Mouse (Mus musculus) midbrain, postnatal 0 days (tissue): ENCODE results near the gene Slu7. TPM values are rescaled to one million over a fixed set of nuclear protein-coding genes. Genes with fewer than 3 reads are reported as not detected.

ENCODE experiments used
- ATAC-seq: fragments of 200-750 bp; cut with Nextera tagmentation; 2 replicates; pipeline ENCODE4 v1.8.0; 2017; ENCODE audit warnings: moderate number of reproducible peaks, mild to moderate bottlenecking, moderate TSS enrichment, moderate library complexity; ENCODE audit not compliant: low FRiP score
- DNase-seq: peaks from one replicate; pipeline ENCODE4 v3.0.0-alpha.2; 2015; ENCODE audit warnings: low spot score
- H3K27ac ChIP-seq: fragments of 300-500 bp; sonication (generic); 2 replicates; pipeline ENCODE4 v1.5.1; 2014; ENCODE audit warnings: low read depth, mild to moderate bottlenecking, low read length, mixed read lengths
- H3K27me3 ChIP-seq: fragments of 300-500 bp; sonication (generic); 2 replicates; pipeline ENCODE4 v1.6.1; 2014; ENCODE audit warnings: low read length, control low read depth, mixed read lengths; ENCODE audit not compliant: insufficient read depth
- H3K36me3 ChIP-seq: fragments of 300-500 bp; sonication (generic); 2 replicates; pipeline ENCODE4 v1.6.1; 2014; ENCODE audit warnings: low read length, control low read depth, mixed read lengths; ENCODE audit not compliant: insufficient read depth
- H3K4me1 ChIP-seq: fragments of 300-500 bp; sonication (generic); 2 replicates; pipeline ENCODE4 v1.6.1; 2014; ENCODE audit warnings: mild to moderate bottlenecking, control low read depth, antibody characterized with exemption, low read length, mixed read lengths; ENCODE audit not compliant: insufficient read depth
- H3K4me2 ChIP-seq: fragments of 300-500 bp; sonication (generic); 2 replicates; pipeline ENCODE4 v1.6.1; 2014; ENCODE audit warnings: low read depth, mild to moderate bottlenecking, low read length, mixed read lengths; ENCODE audit not compliant: poor library complexity, severe bottlenecking
- H3K4me3 ChIP-seq: fragments of 300-500 bp; sonication (generic); 2 replicates; pipeline ENCODE4 v1.5.1; 2014; ENCODE audit warnings: low read depth, mild to moderate bottlenecking, low read length, moderate library complexity
- H3K9ac ChIP-seq: fragments of 300-500 bp; sonication (generic); replicated peaks from 2 replicates; pipeline ENCODE4 v1.6.1; 2014; ENCODE audit warnings: mild to moderate bottlenecking, low read length, moderate library complexity, mixed read lengths; ENCODE audit not compliant: poor library complexity, severe bottlenecking
- H3K9me3 ChIP-seq: fragments of 300-500 bp; sonication (generic); 2 replicates; pipeline ENCODE4 v1.6.1; 2016; ENCODE audit warnings: low read length, control low read depth
- CTCF ChIP-seq: IDR thresholded peaks from 2 replicates; pipeline ENCODE4 v1.5.1; 2016; ENCODE audit warnings: antibody characterized with exemption, mild to moderate bottlenecking
- WGBS: fragments of 180-500 bp; shearing (Covaris S2); extraction: QIAGEN DNeasy Blood & Tissue Kit; methylation state at CpG from one replicate; pipeline ENCODE4 v1.1.7; 2014; 5-methylcytosine and 5-hydroxymethylcytosine counted together
- polyA plus RNA-seq: library from polyadenylated mRNA; unstranded; fragments of >200 nt; fragmentation: Nextera tagmentation; extraction: Ambion mirVana; gene quantifications from 2 replicates; pipeline ENCODE4 v1.2.1, GENCODE M21; 2015
- total RNA-seq: library from RNA; depleted of rRNA; stranded (reverse); fragments of >200 nt; gene quantifications from 2 replicates; pipeline ENCODE4 v1.2.3, GENCODE M21; 2014; rRNA removed

Gene Slu7
- total and polyA plus RNA-seq, 2 experiments from 2014 or later, result 16.5 to 58.3 TPM

- Histone ChIP-seq H3K4me3 (no peak overlapping the region), H3K4me2 (no peak overlapping the region), H3K9ac (no peak overlapping the region), H3K27ac (no peak overlapping the region), H3K9me3 (no peaks in the 10 kb centered on the region), H3K4me1 (no peaks in the 10 kb centered on the region), H3K27me3 (no peaks in the 10 kb centered on the region), H3K36me3 (no peaks in the 10 kb centered on the region)
- ATAC-seq (no peak), DNase-seq (no peak)
- WGBS, result 87% methylated on average over 9 of the region's 9 CpGs
- TF ChIP-seq CTCF, result no peak
These were observed 52.3 kb downstream of the Slu7 start for GRCm38 (mm10) chr11:43485855-43486254.

DNA sequence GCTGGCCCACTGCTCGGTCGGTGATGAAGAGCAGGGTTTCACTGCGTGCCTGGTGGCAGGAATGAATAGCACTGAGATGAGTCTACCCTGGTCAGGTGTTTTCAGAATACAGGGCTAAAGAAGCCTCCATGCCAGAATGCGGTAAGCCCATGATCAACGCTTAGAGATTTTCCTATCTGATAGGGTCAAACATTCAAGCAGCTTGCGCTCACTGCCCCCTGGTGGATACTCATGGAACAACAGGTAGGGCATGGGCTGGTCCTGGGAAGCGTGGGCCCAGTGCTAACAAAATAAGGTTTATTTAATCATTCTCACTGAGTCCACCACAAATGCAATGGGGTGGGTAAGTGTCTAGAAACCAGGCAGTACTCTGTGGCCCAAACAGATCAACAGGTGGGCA is 59.1 kb downstream of the Slu7 start:
- no peaks in the 10 kb centered on the region for H3K27me3 ChIP-seq
- no peak overlapping the region for H3K9ac ChIP-seq
- no peaks in the 10 kb centered on the region for H3K36me3 ChIP-seq
- H3K4me3 ChIP-seq, result no peak overlapping the region
- no peak overlapping the region for H3K4me2 ChIP-seq
- WGBS, result 33% methylated on average over 7 of the region's 7 CpGs
- H3K4me1 ChIP-seq, result no peaks in the 10 kb centered on the region
- peak; percentile 94 for TF ChIP-seq CTCF
- no peak overlapping the region for H3K27ac ChIP-seq
- ATAC-seq, result no peak
- H3K9me3 ChIP-seq, result no peaks in the 10 kb centered on the region
- peak; percentile 67 for DNase-seq

DNA sequence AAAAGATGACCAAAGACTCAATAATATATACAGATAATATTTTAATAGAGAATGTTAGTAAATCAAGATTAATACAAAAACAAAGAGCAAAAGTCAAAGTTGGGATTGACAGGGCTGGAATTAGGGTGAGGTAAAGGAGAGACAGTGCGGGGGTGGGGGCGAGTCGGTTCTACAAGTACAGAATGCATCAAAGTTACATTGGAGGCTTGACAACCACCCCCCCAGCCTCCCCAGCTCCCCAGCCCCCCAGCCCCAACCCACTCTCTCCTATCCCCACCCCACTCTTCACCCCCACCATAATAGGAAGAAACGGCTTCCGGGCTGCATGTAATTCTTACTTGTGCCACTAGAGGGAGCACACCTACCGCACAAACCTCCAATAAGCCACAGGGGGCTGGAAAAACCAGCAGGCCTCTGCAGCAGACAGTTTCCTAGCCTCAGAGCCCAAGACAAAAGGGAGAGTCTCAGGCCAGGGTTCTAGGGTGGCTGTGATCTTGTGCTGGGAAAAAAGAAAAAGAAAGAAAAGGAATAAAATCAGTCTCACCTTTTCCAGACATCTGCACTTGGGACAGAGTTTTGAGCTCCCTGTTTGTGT is 60.4 kb downstream of the Slu7 start:
- Histone ChIP-seq H3K27ac (no peak overlapping the region), H3K36me3 (no peaks in the 10 kb centered on the region), H3K4me1 (no peaks in the 10 kb centered on the region), H3K9ac (no peak overlapping the region), H3K27me3 (no peaks in the 10 kb centered on the region), H3K4me3 (no peak overlapping the region), H3K4me2 (no peak overlapping the region), H3K9me3 (no peaks in the 10 kb centered on the region)
- DNase-seq, result peak; percentile 89
- WGBS, result 21% methylated on average over 6 of the region's 6 CpGs
- TF ChIP-seq CTCF, result peak; percentile 92
- ATAC-seq, result peak; percentile 69

GRCm38 (mm10) chr11:43495037-43495436 is 61.5 kb downstream of the Slu7 start:
- DNase-seq (peak; percentile 14), ATAC-seq (peak; percentile 24; the same call in 1 of the 2 replicates)
- Histone ChIP-seq H3K4me3 (no peak overlapping the region), H3K9ac (no peak overlapping the region), H3K27me3 (no peaks in the 10 kb centered on the region), H3K9me3 (no peaks in the 10 kb centered on the region), H3K27ac (no peak overlapping the region), H3K4me1 (no peaks in the 10 kb centered on the region), H3K4me2 (no peak overlapping the region), H3K36me3 (no peaks in the 10 kb centered on the region)
- WGBS, result 36% methylated on average over 8 of the region's 8 CpGs
- peak; percentile 63 for TF ChIP-seq CTCF

- no peak for ATAC-seq
- H3K36me3 ChIP-seq, result no peaks in the 10 kb centered on the region
- H3K4me3 ChIP-seq, result no peak overlapping the region
- peak; percentile 36 for DNase-seq
- no peaks in the 10 kb centered on the region for H3K27me3 ChIP-seq
- WGBS, result 52% methylated on average over 3 of the region's 3 CpGs
- H3K4me1 ChIP-seq, result no peaks in the 10 kb centered on the region
- TF ChIP-seq CTCF, result no peak
- no peak overlapping the region for H3K27ac ChIP-seq
- H3K4me2 ChIP-seq, result no peak overlapping the region
- no peaks in the 10 kb centered on the region for H3K9me3 ChIP-seq
- H3K9ac ChIP-seq, result no peak overlapping the region
These were observed 62.0 kb downstream of the Slu7 start for GRCm38 (mm10) chr11:43495532-43495931.

Other genes starting within 250 kb of the Slu7 start
- gene Pttg1, start 7.5 kb upstream of the Slu7 start, total RNA-seq, result 51.9 TPM in 2 replicates
- 74.3 and 79.3 TPM in 2 replicates for gene Pttg1, start 7.5 kb upstream of the Slu7 start, polyA plus RNA-seq
- 15.0 and 15.9 TPM in 2 replicates for gene C1qtnf2, start 40.5 kb downstream of the Slu7 start, total RNA-seq
- gene C1qtnf2, start 40.5 kb downstream of the Slu7 start, polyA plus RNA-seq, result 21.4 and 22.4 TPM in 2 replicates
- gene Ccnjl, start 95.0 kb downstream of the Slu7 start, total RNA-seq, result 2.2 and 4.4 TPM in 2 replicates
- 3.1 and 3.2 TPM in 2 replicates for gene Ccnjl, start 95.0 kb downstream of the Slu7 start, polyA plus RNA-seq
- gene 4933415A04Rik, start 153.3 kb downstream of the Slu7 start, total RNA-seq, result 0.27 and 0.85 TPM in 2 replicates
- 1.6 and 2.3 TPM in 2 replicates for gene 4933415A04Rik, start 153.3 kb downstream of the Slu7 start, polyA plus RNA-seq
- not detected in 2 replicates for gene Fabp6, start 167.8 kb downstream of the Slu7 start, total RNA-seq
- not detected in 2 replicates for gene Fabp6, start 167.8 kb downstream of the Slu7 start, polyA plus RNA-seq
- 19.9 and 29.2 TPM in 2 replicates for gene Pwwp2a, start 248.3 kb downstream of the Slu7 start, total RNA-seq
- 16.9 and 18.8 TPM in 2 replicates for gene Pwwp2a, start 248.3 kb downstream of the Slu7 start, polyA plus RNA-seq